Mouse (Mus musculus): ENCODE measurements at regions not wholly inside any gene's neighbourhood (a gene's known extent, or its start where the extent isn't known, plus 50 kb on each side); places are given as distances from the start of the nearest gene placed in this dataset.
"Not testable (repeated sequence)": the region's sequence is repeated elsewhere in the genome, so short reads cannot be mapped to it uniquely, and the experiment has no call there.

- H3K9me3 ChIP-seq; H3K9ac ChIP-seq; H3K4me1 ChIP-seq; ATAC-seq (ENCODE audit: borderline replicate concordance, extremely low read depth, low FRiP score, low TSS enrichment); H3K27ac ChIP-seq; H3K27me3 ChIP-seq; H3K4me2 ChIP-seq; H3K4me3 ChIP-seq; H3K36me3 ChIP-seq: not testable (repeated sequence)
- WGBS: 57% methylated on average over 1 of the region's 1 CpGs
These were observed 1679.5 kb downstream of the Stim2 start for GRCm38 (mm10) chr5:55677811-55678210.

GRCm38 (mm10) chr5:55691114-55691742 is 1692.9 kb downstream of the Stim2 start:
- WGBS: 81% methylated on average over 5 of the region's 5 CpGs
- H3K27me3 ChIP-seq: no peaks in the 10 kb centered on the region
- ATAC-seq (ENCODE audit: borderline replicate concordance, extremely low read depth, low FRiP score, low TSS enrichment): no peak

GRCm38 (mm10) chr5:55704512-55704911 is 1706.2 kb downstream of the Stim2 start:
- H3K4me3 ChIP-seq: no peak overlapping the region
- H3K9me3 ChIP-seq: no peaks in the 10 kb centered on the region
- no peak overlapping the region for H3K9ac ChIP-seq
- no peak for ATAC-seq (ENCODE audit: borderline replicate concordance, extremely low read depth, low FRiP score, low TSS enrichment)
- H3K27me3 ChIP-seq: no peaks in the 10 kb centered on the region
- H3K27ac ChIP-seq: no peak overlapping the region
- no peaks in the 10 kb centered on the region for H3K4me1 ChIP-seq
- H3K36me3 ChIP-seq: no peaks in the 10 kb centered on the region
- H3K4me2 ChIP-seq: no peak overlapping the region
- WGBS: 58% methylated on average over 3 of the region's 3 CpGs

More at GRCm38 (mm10) chr5:55691114-55691742, 1692.9 kb downstream of the Stim2 start:
- H3K9ac ChIP-seq: no peak overlapping the region
- H3K4me1 ChIP-seq: no peaks in the 10 kb centered on the region
- no peak overlapping the region for H3K4me2 ChIP-seq
- no peaks in the 10 kb centered on the region for H3K36me3 ChIP-seq
- H3K4me3 ChIP-seq: no peak overlapping the region
- H3K9me3 ChIP-seq: no peaks in the 10 kb centered on the region
- no peak overlapping the region for H3K27ac ChIP-seq

DNA sequence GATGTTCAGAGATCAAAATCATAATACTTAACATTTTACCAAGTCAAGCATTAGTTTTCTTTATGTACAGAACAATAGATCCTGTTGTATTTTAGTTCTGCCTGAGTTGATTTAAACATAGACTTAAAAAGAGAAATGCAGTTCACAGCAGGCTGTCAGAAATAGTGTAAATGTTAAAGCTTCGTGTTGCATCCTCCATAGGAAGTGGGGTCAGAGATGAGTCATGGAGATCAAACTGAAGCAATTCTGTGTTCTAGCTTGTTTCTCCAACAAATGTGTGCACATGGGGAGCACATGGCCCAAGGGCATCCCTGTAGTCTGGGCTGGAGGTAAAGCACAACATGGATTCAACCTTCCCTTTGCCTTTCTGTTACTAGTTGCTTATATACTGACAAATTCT is 1713.5 kb downstream of the Stim2 start:
- no peaks in the 10 kb centered on the region for H3K27me3 ChIP-seq
- H3K4me3 ChIP-seq: no peak overlapping the region
- H3K9me3 ChIP-seq: no peaks in the 10 kb centered on the region
- ATAC-seq (ENCODE audit: borderline replicate concordance, extremely low read depth, low FRiP score, low TSS enrichment): no peak
- no peak overlapping the region for H3K4me2 ChIP-seq
- no peak overlapping the region for H3K9ac ChIP-seq
- no peaks in the 10 kb centered on the region for H3K4me1 ChIP-seq
- 46% methylated on average over 1 of the region's 1 CpGs for WGBS
- H3K36me3 ChIP-seq: no peaks in the 10 kb centered on the region
- H3K27ac ChIP-seq: no peak overlapping the region

DNA sequence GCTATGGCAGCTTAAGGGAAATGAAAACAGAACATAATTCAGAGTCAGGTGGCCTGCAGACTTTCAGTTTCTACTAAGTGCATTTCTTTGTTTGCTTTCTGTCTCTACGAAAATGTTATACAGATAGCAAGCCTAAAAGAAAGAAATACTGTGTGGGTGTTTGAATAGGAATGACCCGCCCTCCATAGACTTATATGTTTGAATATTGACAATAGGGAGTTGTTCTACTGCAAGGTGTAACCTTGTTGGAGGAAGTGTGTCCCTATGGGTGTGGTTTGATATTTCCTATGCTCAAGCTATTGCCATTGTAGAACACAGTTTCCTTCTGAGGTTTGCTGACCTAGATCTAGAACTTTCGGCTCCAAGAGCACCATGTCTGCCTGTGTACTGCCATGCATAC is 1736.8 kb downstream of the Stim2 start:
- Histone ChIP-seq H3K27ac (no peak overlapping the region), H3K4me2 (no peak overlapping the region), H3K4me1 (no peaks in the 10 kb centered on the region), H3K27me3 (no peaks in the 10 kb centered on the region), H3K9me3 (no peaks in the 10 kb centered on the region), H3K9ac (no peak overlapping the region), H3K4me3 (no peak overlapping the region), H3K36me3 (no peaks in the 10 kb centered on the region)
- 75% methylated on average over 3 of the region's 3 CpGs for WGBS
- ATAC-seq (ENCODE audit: borderline replicate concordance, extremely low read depth, low FRiP score, low TSS enrichment): no peak

DNA sequence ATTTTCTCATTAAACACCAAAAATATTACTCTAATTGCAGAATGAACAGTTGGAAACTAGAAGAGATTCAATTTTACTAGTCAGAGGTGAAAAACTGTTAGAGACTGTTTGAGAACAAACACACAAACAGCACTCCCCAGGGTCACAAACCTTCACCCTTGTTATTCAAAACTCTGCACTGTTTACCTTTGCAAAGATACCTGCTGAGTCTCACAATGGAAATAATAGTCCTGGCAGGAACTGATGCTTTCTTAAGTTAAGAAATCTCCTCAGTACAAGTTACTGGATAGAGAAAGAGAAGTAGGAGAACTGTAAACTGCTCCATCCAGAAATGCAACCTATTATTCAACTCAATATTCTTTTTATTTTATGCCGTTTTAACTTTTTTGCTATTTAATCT is 1763.5 kb downstream of the Stim2 start:
- Histone ChIP-seq H3K27ac (no peak overlapping the region), H3K27me3 (no peaks in the 10 kb centered on the region), H3K4me3 (no peak overlapping the region), H3K4me2 (no peak overlapping the region), H3K9me3 (no peaks in the 10 kb centered on the region), H3K4me1 (no peaks in the 10 kb centered on the region), H3K9ac (no peak overlapping the region), H3K36me3 (no peaks in the 10 kb centered on the region)
- no peak for ATAC-seq (ENCODE audit: borderline replicate concordance, extremely low read depth, low FRiP score, low TSS enrichment)
- WGBS: 97% methylated on average over 1 of the region's 1 CpGs

- Histone ChIP-seq H3K27me3 (no peaks in the 10 kb centered on the region), H3K27ac (no peak overlapping the region), H3K4me3 (no peak overlapping the region), H3K4me1 (no peaks in the 10 kb centered on the region), H3K36me3 (no peaks in the 10 kb centered on the region), H3K4me2 (no peak overlapping the region), H3K9me3 (no peaks in the 10 kb centered on the region), H3K9ac (no peak overlapping the region)
- no peak for ATAC-seq (ENCODE audit: borderline replicate concordance, extremely low read depth, low FRiP score, low TSS enrichment)
- 64% methylated on average over 8 of the region's 8 CpGs for WGBS
These were observed 1793.7 kb downstream of the Stim2 start for GRCm38 (mm10) chr5:55791755-55792629.

GRCm38 (mm10) chr5:55792717-55793116 is 1794.4 kb downstream of the Stim2 start:
- ATAC-seq (ENCODE audit: borderline replicate concordance, extremely low read depth, low FRiP score, low TSS enrichment): peak; percentile 55; the same call in 1 of the 2 replicates
- no peak overlapping the region for H3K4me3 ChIP-seq
- no peaks in the 10 kb centered on the region for H3K9me3 ChIP-seq
- H3K4me2 ChIP-seq: no peak overlapping the region
- no peaks in the 10 kb centered on the region for H3K36me3 ChIP-seq
- H3K27me3 ChIP-seq: no peaks in the 10 kb centered on the region
- no peaks in the 10 kb centered on the region for H3K4me1 ChIP-seq
- H3K27ac ChIP-seq: no peak overlapping the region
- WGBS: 10% methylated on average over 1 of the region's 1 CpGs
- no peak overlapping the region for H3K9ac ChIP-seq

All from lung, embryonic 15.5 days (tissue).